Mouse (Mus musculus) hindbrain, embryonic 11.5 days (tissue): ENCODE measurements around the gene Rpl3. TPM values are rescaled to one million over a fixed set of nuclear protein-coding genes. Genes with fewer than 3 reads are reported as not detected.

ENCODE experiments used
- ATAC-seq: fragments of 200-750 bp; cut with Nextera tagmentation; 2 replicates; pipeline ENCODE4 v1.8.0; 2017; ENCODE audit warnings: mild to moderate bottlenecking, moderate TSS enrichment, moderate library complexity; ENCODE audit not compliant: low FRiP score
- DNase-seq: peaks from one replicate; pipeline ENCODE4 v3.0.0-alpha.2; 2015; ENCODE audit warnings: low spot score
- H3K27ac ChIP-seq: fragments of 300-500 bp; sonication (generic); 2 replicates; pipeline ENCODE4 v1.5.1; 2014; ENCODE audit warnings: mild to moderate bottlenecking, low read depth, low read length
- H3K27me3 ChIP-seq: fragments of 300-500 bp; sonication (generic); 2 replicates; pipeline ENCODE4 v1.6.1; 2014; ENCODE audit warnings: mild to moderate bottlenecking, low read length, moderate library complexity, mixed read lengths; ENCODE audit not compliant: control insufficient read depth, insufficient read depth
- H3K36me3 ChIP-seq: fragments of 300-500 bp; sonication (generic); 2 replicates; pipeline ENCODE4 v1.6.1; 2014; ENCODE audit warnings: mild to moderate bottlenecking, low read length, moderate library complexity, mixed read lengths; ENCODE audit not compliant: control insufficient read depth, insufficient read depth
- H3K4me1 ChIP-seq: fragments of 300-500 bp; sonication (generic); replicated peaks from 2 replicates; pipeline ENCODE4 v1.6.1; 2014; ENCODE audit warnings: low read length, mixed read lengths; ENCODE audit not compliant: control insufficient read depth, insufficient read depth
- H3K4me2 ChIP-seq: fragments of 300-500 bp; sonication (generic); replicated peaks from 2 replicates; pipeline ENCODE4 v1.6.1; 2014; ENCODE audit warnings: mild to moderate bottlenecking, low read depth, low read length
- H3K4me3 ChIP-seq: fragments of 300-500 bp; sonication (generic); 2 replicates; pipeline ENCODE4 v1.5.1; 2014; ENCODE audit warnings: low read depth, low read length
- H3K9ac ChIP-seq: fragments of 300-500 bp; sonication (generic); 2 replicates; pipeline ENCODE4 v1.6.1; 2014; ENCODE audit warnings: low read depth, low read length
- H3K9me3 ChIP-seq: fragments of 300-500 bp; sonication (generic); 2 replicates; pipeline ENCODE4 v1.6.1; 2016; ENCODE audit warnings: low read length; ENCODE audit not compliant: control insufficient read depth
- WGBS: fragments of 180-500 bp; shearing (Covaris S2); extraction: QIAGEN DNeasy Blood & Tissue Kit; methylation state at CpG from one replicate; pipeline ENCODE4 v1.1.7; 2014; 5-methylcytosine and 5-hydroxymethylcytosine counted together
- polyA plus RNA-seq: library from polyadenylated mRNA; unstranded; fragments of >200 nt; fragmentation: Nextera tagmentation; extraction: Ambion mirVana; gene quantifications from 2 replicates; pipeline ENCODE4 v1.2.1, GENCODE M21; 2014

The Rpl3 gene
- polyA plus RNA-seq, 1 experiment from 2014 or later = 1,045 TPM

- ATAC-seq = no peak
- no peaks in the 10 kb centered on the region for H3K27me3 ChIP-seq
- 97% methylated on average over 8 of the region's 8 CpGs for WGBS
- DNase-seq = no peak
- no peaks in the 10 kb centered on the region for H3K36me3 ChIP-seq
- no peak overlapping the region for H3K4me3 ChIP-seq
- H3K4me1 ChIP-seq = no peaks in the 10 kb centered on the region
- no peaks in the 10 kb centered on the region for H3K9me3 ChIP-seq
- H3K9ac ChIP-seq = no peak overlapping the region
- no peak overlapping the region for H3K27ac ChIP-seq
- no peak overlapping the region for H3K4me2 ChIP-seq
These were observed 31.2 kb downstream of the Rpl3 start for GRCm38 (mm10) chr15:80060356-80061070.

- ATAC-seq = no peak
- H3K36me3 ChIP-seq = no peaks in the 10 kb centered on the region
- no peak for DNase-seq
- H3K4me1 ChIP-seq = no peaks in the 10 kb centered on the region
- no peak overlapping the region for H3K27ac ChIP-seq
- no peak overlapping the region for H3K9ac ChIP-seq
- no peak overlapping the region for H3K4me3 ChIP-seq
- WGBS = 79% methylated on average over 7 of the region's 7 CpGs
- no peaks in the 10 kb centered on the region for H3K27me3 ChIP-seq
- no peaks in the 10 kb centered on the region for H3K9me3 ChIP-seq
- H3K4me2 ChIP-seq = no peak overlapping the region
These were observed 32.1 kb downstream of the Rpl3 start for GRCm38 (mm10) chr15:80059606-80060005.

DNA sequence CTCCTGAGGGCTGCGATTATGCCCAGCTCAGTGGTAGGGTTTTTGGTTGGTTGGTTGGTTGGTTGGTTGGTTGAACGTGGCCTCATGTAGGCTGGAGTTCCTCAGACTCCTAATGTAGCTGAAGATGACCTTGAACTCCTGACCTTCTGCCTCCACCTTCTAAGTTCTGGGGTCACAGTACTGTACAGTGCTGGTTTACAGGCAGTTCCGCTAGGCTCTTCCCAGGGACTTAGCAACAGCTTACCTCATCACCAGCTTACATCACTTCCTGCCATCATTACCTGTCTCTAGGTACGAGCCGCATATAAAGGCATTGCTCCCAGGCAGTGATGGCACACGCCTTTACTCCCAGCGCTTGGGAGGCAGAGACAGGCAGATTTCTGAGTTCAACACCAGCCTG, 33.5 kb downstream of the Rpl3 start:
- Histone ChIP-seq H3K4me1 (no peaks in the 10 kb centered on the region), H3K36me3 (no peaks in the 10 kb centered on the region), H3K4me2 (no peak overlapping the region), H3K4me3 (no peak overlapping the region), H3K27ac (no peak overlapping the region), H3K9me3 (no peaks in the 10 kb centered on the region), H3K9ac (no peak overlapping the region), H3K27me3 (no peaks in the 10 kb centered on the region)
- ATAC-seq (no peak), DNase-seq (no peak)
- 84% methylated on average over 7 of the region's 7 CpGs for WGBS

GRCm38 (mm10) chr15:80054034-80054710, 37.5 kb downstream of the Rpl3 start:
- H3K4me2 ChIP-seq = no peak overlapping the region
- no peak for ATAC-seq
- H3K9ac ChIP-seq = no peak overlapping the region
- H3K9me3 ChIP-seq = no peaks in the 10 kb centered on the region
- DNase-seq = no peak
- no peaks in the 10 kb centered on the region for H3K4me1 ChIP-seq
- WGBS = 92% methylated on average over 7 of the region's 7 CpGs
- H3K36me3 ChIP-seq = no peaks in the 10 kb centered on the region
- H3K4me3 ChIP-seq = no peak overlapping the region
- H3K27ac ChIP-seq = no peak overlapping the region
- no peaks in the 10 kb centered on the region for H3K27me3 ChIP-seq

DNA sequence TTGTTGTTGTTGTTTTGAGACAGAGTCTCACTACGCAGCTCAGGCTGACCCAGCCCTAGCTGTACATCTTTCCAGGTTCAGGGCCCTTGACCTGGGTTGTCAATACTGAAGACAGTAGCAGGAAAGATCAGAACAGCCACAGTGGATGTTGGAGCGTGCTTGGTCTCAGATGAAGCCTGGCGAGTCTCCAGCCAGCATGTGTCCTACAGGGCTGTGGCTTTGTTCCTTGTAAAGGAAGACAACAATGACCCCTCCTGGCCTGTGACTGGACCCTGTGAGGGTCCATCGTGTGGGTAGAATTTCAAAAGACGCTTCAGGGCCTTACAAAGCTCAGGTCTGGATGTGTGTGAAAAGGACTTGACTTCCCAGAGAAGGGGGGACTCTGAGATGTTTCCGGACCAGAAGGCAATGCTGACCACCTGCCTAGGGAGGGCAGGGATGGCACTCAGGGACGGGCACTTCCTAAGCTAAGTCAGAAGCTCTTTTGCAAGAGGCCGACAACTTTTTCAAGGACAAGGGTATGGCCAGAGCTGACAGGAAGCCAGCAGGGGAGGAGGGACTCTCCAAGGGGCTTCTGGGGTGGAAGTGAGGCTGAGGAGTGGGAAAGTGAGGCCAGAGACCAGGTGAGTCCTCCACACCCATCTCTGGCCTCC, 38.2 kb downstream of the Rpl3 start:
- no peak overlapping the region for H3K4me2 ChIP-seq
- no peaks in the 10 kb centered on the region for H3K4me1 ChIP-seq
- H3K27me3 ChIP-seq = no peaks in the 10 kb centered on the region
- no peaks in the 10 kb centered on the region for H3K36me3 ChIP-seq
- no peak overlapping the region for H3K27ac ChIP-seq
- 62% methylated on average over 8 of the region's 8 CpGs for WGBS
- DNase-seq (no peak), ATAC-seq (no peak)
- no peaks in the 10 kb centered on the region for H3K9me3 ChIP-seq
- H3K4me3 ChIP-seq = no peak overlapping the region
- H3K9ac ChIP-seq = no peak overlapping the region

DNA sequence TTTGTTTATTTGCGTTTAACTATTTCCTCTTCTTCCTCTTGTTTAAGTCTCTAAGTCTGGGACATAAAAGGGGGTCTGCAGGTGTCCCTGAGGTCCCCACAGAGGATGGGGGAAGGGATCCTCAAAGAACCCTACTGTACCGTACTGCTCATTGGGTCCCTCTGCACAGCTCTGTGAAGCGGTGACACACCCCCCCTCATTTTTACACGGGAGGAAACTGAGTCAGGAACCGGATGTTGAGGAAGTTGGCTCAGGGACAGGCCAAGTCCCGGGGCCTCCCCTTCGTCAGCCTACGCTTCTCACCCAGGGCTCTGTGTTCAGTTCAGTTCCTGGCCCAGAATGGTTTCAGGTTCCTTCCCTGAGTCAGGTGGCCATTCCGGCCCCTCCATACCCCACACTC, 39.9 kb downstream of the Rpl3 start:
- no peak overlapping the region for H3K4me2 ChIP-seq
- no peaks in the 10 kb centered on the region for H3K36me3 ChIP-seq
- H3K9me3 ChIP-seq = no peaks in the 10 kb centered on the region
- H3K27ac ChIP-seq = no peak overlapping the region
- H3K4me3 ChIP-seq = no peak overlapping the region
- DNase-seq (no peak), ATAC-seq (no peak)
- H3K4me1 ChIP-seq = no peaks in the 10 kb centered on the region
- H3K9ac ChIP-seq = no peak overlapping the region
- no peaks in the 10 kb centered on the region for H3K27me3 ChIP-seq
- 85% methylated on average over 9 of the region's 9 CpGs for WGBS

GRCm38 (mm10) chr15:80051092-80051761, 40.4 kb downstream of the Rpl3 start:
- Histone ChIP-seq H3K9me3 (no peaks in the 10 kb centered on the region), H3K4me3 (no peak overlapping the region), H3K27ac (no peak overlapping the region), H3K27me3 (no peaks in the 10 kb centered on the region), H3K4me2 (no peak overlapping the region), H3K4me1 (no peaks in the 10 kb centered on the region), H3K36me3 (no peaks in the 10 kb centered on the region), H3K9ac (no peak overlapping the region)
- DNase-seq (no peak), ATAC-seq (no peak)
- WGBS = 83% methylated on average over 19 of the region's 19 CpGs

GRCm38 (mm10) chr15:80050093-80050492, 41.6 kb downstream of the Rpl3 start:
- ATAC-seq = no peak
- WGBS = 74% methylated on average over 4 of the region's 4 CpGs
- H3K9ac ChIP-seq = no peak overlapping the region

More at GRCm38 (mm10) chr15:80050093-80050492, 41.6 kb downstream of the Rpl3 start:
- Histone ChIP-seq H3K27me3 (no peaks in the 10 kb centered on the region), H3K27ac (no peak overlapping the region; the same call in 1 of the 2 replicates), H3K4me1 (no peaks in the 10 kb centered on the region), H3K36me3 (no peaks in the 10 kb centered on the region), H3K4me3 (no peak overlapping the region), H3K9me3 (no peaks in the 10 kb centered on the region), H3K4me2 (no peak overlapping the region)
- no peak for DNase-seq
